ENCODE assay signal across 10 mouse cellular contexts in the genomic region with DNA sequence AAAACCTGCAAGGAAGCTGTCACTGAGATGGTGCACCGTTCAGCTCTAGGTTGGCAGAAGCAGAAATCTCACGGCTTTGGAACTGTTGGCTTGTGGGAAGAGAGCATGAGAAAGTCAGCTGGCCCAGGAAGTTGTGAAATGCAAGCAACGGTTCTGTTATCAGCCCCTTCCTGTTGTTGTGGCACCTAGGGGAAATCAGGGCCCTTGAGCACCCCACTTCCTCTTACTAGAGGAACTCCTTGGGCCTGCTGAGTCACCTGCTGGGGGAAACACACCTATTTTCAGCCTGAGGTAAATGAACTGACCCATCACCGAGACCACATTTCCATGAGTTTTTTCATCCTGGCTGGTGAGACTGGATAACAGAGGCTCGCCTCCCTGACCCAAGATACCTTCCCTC.
A peak's percentile ranks its signal among the peaks of the same experiment; 100 is the strongest.
DNase-seq lines count a peak whose midpoint lies in the region; ATAC-seq and TF ChIP-seq lines count a peak whose summit lies in the region.
"Had no signal": no experiment of that assay in that cellular context is flagged by ENCODE, and none has a peak within 500 bp of the region (broad histone marks: within the 10 kb centered on the region; RNA-seq: fewer than 3 reads in every experiment).

No protein-coding gene starts in this region.

- 0 out of 4 replicates have a peak overlapping the region, but pooled peaks of 1 of the 2 experiments have one; percentile 0 for H3K4me3 ChIP-seq in MEL (ENCODE audit: control insufficient read depth in 1 of 2, insufficient read depth in 1 of 2, low read depth in 2 of 2, low read length in 2 of 2)
- peak overlapping the region; percentile 48 for H3K4me3 ChIP-seq in thymus, adult 2 months (ENCODE audit: control insufficient read depth, insufficient read depth, low read length)
- H3K4me3 ChIP-seq: stomach, embryonic 15.5 days had no signal

- peak; percentile 91 for ATAC-seq in inflammation-experienced regulatory T-cells, adult 6 months
- ATAC-seq in megakaryocyte progenitor cell, adult 5-6 weeks (replicated peaks; ENCODE audit: poor library complexity) = peak; percentile 89

- H3K27ac ChIP-seq in MEL (ENCODE audit: control insufficient read depth, low read depth, low read length) = peak overlapping the region; percentile 33
- H3K27ac ChIP-seq in thymus, adult 2 months (ENCODE audit: control insufficient read depth, insufficient read depth, low read length) = peak overlapping the region; percentile 93
- H3K27ac ChIP-seq: hindbrain, embryonic 14.5 days; stomach, embryonic 15.5 days had no signal

- no peak for TF ChIP-seq RAD21 in MEL (IDR thresholded peaks at IDR 0.05; ENCODE audit: low read depth, low read length)

- no peaks in the 10 kb centered on the region for H3K9me3 ChIP-seq in MEL (replicated peaks; ENCODE audit: insufficient read depth, low read length)
- H3K9me3 ChIP-seq: stomach, embryonic 15.5 days had no signal

- no peak for TF ChIP-seq POLR2A in MEL (IDR thresholded peaks at IDR 0.05; ENCODE audit: control insufficient read depth in 1 of 2, insufficient read depth in 1 of 2, low read depth in 1 of 2, low read length in 2 of 2, poor library complexity in 1 of 2)
- peak; percentile 50; the same call in 1 of the 2 replicates for TF ChIP-seq POLR2A in thymus, adult 2 months (IDR thresholded peaks at IDR 0.05; ENCODE audit: control insufficient read depth, extremely low read depth, insufficient read depth, low read length, poor library complexity)

- no peaks in the 10 kb centered on the region for H3K79me2 ChIP-seq in MEL (ENCODE audit: control insufficient read depth, insufficient read depth, low read length, poor library complexity)

- intact Hi-C loops in gastrocnemius, postnatal 14 days (cut with DNase I; ENCODE audit: low total_unique reads) = no loop called here
- intact Hi-C loops in left cerebral cortex, postnatal 25 days (cut with DNase I) = no loop called here

- peaks cover 0 to 15% of the 10 kb centered on the region in 2 experiments; a peak in 2 of 4 replicates for H3K36me3 ChIP-seq in MEL (ENCODE audit: control insufficient read depth in 1 of 2, insufficient read depth in 2 of 2, low read length in 2 of 2)
- no peaks in the 10 kb centered on the region for H3K36me3 ChIP-seq in thymus, adult 2 months (ENCODE audit: control insufficient read depth, insufficient read depth, low read length)
- H3K36me3 ChIP-seq: stomach, embryonic 15.5 days had no signal

- no peak for TF ChIP-seq CTCF in MEL (IDR thresholded peaks at IDR 0.05 in 2 of 3, conservative IDR thresholded peaks at IDR 0.05 in 1 of 3; ENCODE audit: control insufficient read depth in 1 of 3, insufficient read depth in 1 of 3, low read depth in 2 of 3, low read length in 3 of 3, poor library complexity in 1 of 3, severe bottlenecking in 1 of 3)
- TF ChIP-seq CTCF in thymus, adult 2 months (IDR thresholded peaks at IDR 0.05; ENCODE audit: borderline replicate concordance, control insufficient read depth, extremely low read depth, insufficient read depth, low read length, poor library complexity) = no peak

- H3K27me3 ChIP-seq in MEL (ENCODE audit: control insufficient read depth in 1 of 2, insufficient read depth in 2 of 2, low read length in 2 of 2) = no peaks in the 10 kb centered on the region
- no peaks in the 10 kb centered on the region for H3K27me3 ChIP-seq in thymus, adult 2 months (ENCODE audit: control insufficient read depth, insufficient read depth, low read length)
- H3K27me3 ChIP-seq: stomach, embryonic 15.5 days had no signal

- H3K9ac ChIP-seq in MEL (ENCODE audit: control insufficient read depth, low read depth, low read length, poor library complexity, severe bottlenecking) = no peak overlapping the region
- H3K9ac ChIP-seq: hindbrain, embryonic 14.5 days; stomach, embryonic 15.5 days had no signal

- peaks cover 5 to 21% of the 10 kb centered on the region in 2 experiments for H3K4me1 ChIP-seq in MEL (ENCODE audit: control insufficient read depth in 1 of 2, insufficient read depth in 2 of 2, low read length in 2 of 2)
- peaks cover 44% of the 10 kb centered on the region for H3K4me1 ChIP-seq in thymus, adult 2 months (replicated peaks; ENCODE audit: control insufficient read depth, insufficient read depth, low read length)

- DNase-seq in MEL (ENCODE audit: low read depth, low spot score) (peak; percentile 93), MN1 (ENCODE audit: low spot score) (no peak)
- DNase-seq in thymus, adult 2 months = peak; percentile 77
- DNase-seq in gastrocnemius, postnatal 14 days = no peak
- no peak for DNase-seq in left cerebral cortex, postnatal 25 days (ENCODE audit: low spot score in 2 of 2)
- DNase-seq: embryo, embryonic 11 days had no signal

- WGBS in thymus, adult 2 months = 11% methylated on average over 5 of the region's 5 CpGs

- peak; percentile 99 for TF ChIP-seq EP300 in MEL (IDR thresholded peaks at IDR 0.05; ENCODE audit: low read depth in 1 of 2, low read length in 2 of 2)

TF ChIP-seq in MEL, 35 proteins besides CTCF, POLR2A, EP300 and RAD21:
- TF ChIP-seq UBTF (IDR thresholded peaks at IDR 0.05; ENCODE audit: borderline replicate concordance, insufficient read depth, low read depth, low read length) = no peak
- TF ChIP-seq CHD1 (IDR thresholded peaks at IDR 0.05; ENCODE audit: low read depth, low read length) = no peak
- no peak for TF ChIP-seq ZNF384 (IDR thresholded peaks at IDR 0.05; ENCODE audit: low read depth, low read length)
- TF ChIP-seq USF2 (IDR thresholded peaks at IDR 0.05; ENCODE audit: borderline replicate concordance in 1 of 2, insufficient read depth in 1 of 2, low read depth in 1 of 2, low read length in 2 of 2) = no peak
- TF ChIP-seq MAZ (IDR thresholded peaks at IDR 0.05; ENCODE audit: low read depth, low read length) = peak; percentile 45; the same call in 1 of the 2 replicates
- no peak for TF ChIP-seq NRF1 (IDR thresholded peaks at IDR 0.05; ENCODE audit: insufficient read depth, low read depth, low read length, poor library complexity, severe bottlenecking)
- 0 out of 2 replicates have a peak, but pooled peaks have one; percentile 27 for TF ChIP-seq MEF2A (IDR thresholded peaks at IDR 0.05; ENCODE audit: extremely low read depth, insufficient replicate concordance, low read depth, low read length, poor library complexity, severe bottlenecking)
- peak; percentile 63; the same call in 1 of the 2 replicates for TF ChIP-seq MAX (IDR thresholded peaks at IDR 0.05; ENCODE audit: low read length)
- TF ChIP-seq CHD2 (IDR thresholded peaks at IDR 0.05; ENCODE audit: low read length) = no peak
- TF ChIP-seq GABPA (IDR thresholded peaks at IDR 0.05; ENCODE audit: low read depth, low read length) = peak; percentile 74; the same call in 1 of the 2 replicates
- no peak for TF ChIP-seq MXI1 (IDR thresholded peaks at IDR 0.05; ENCODE audit: low read depth, low read length)
- TF ChIP-seq GATA1 (IDR thresholded peaks at IDR 0.05; ENCODE audit: low read depth, low read length) = peak; percentile 94
- TF ChIP-seq TBP (IDR thresholded peaks at IDR 0.05; ENCODE audit: low read depth, low read length) = no peak
- TF ChIP-seq USF1 (IDR thresholded peaks at IDR 0.05; ENCODE audit: low read depth, low read length) = peak; percentile 50
- peak; percentile 26; the same call in 1 of the 2 replicates for TF ChIP-seq NELFE (IDR thresholded peaks at IDR 0.05; ENCODE audit: low read depth, low read length)
- TF ChIP-seq KAT2A (conservative IDR thresholded peaks at IDR 0.05; ENCODE audit: low read depth, low read length) = no peak; the same call in 1 of the 2 replicates
- TF ChIP-seq POLR2AphosphoS2 (IDR thresholded peaks at IDR 0.05; ENCODE audit: low read length) = no peak
- peak; percentile 82 for TF ChIP-seq SIN3A (IDR thresholded peaks at IDR 0.05; ENCODE audit: low read length)
- no peak for TF ChIP-seq ZMIZ1 (IDR thresholded peaks at IDR 0.05; ENCODE audit: low read depth, low read length)
- TF ChIP-seq BHLHE40 (IDR thresholded peaks at IDR 0.05; ENCODE audit: borderline replicate concordance, low read depth, low read length) = peak; percentile 76
- TF ChIP-seq ETS1 (IDR thresholded peaks at IDR 0.05; ENCODE audit: low read depth, low read length) = peak; percentile 96
- peak; percentile 64 for TF ChIP-seq MYC (IDR thresholded peaks at IDR 0.05; ENCODE audit: low read depth, low read length)
- no peak for TF ChIP-seq ZKSCAN1 (IDR thresholded peaks at IDR 0.05; ENCODE audit: low read depth, low read length)
- TF ChIP-seq MAFK (IDR thresholded peaks at IDR 0.05; ENCODE audit: borderline replicate concordance, low read depth, low read length) = peak; percentile 71
- peak; percentile 79 for TF ChIP-seq ELF1 (IDR thresholded peaks at IDR 0.05; ENCODE audit: low read depth, low read length)
- no peak for TF ChIP-seq E2F4 (IDR thresholded peaks at IDR 0.05; ENCODE audit: borderline replicate concordance, low read depth, low read length)
- TF ChIP-seq RCOR1 (IDR thresholded peaks at IDR 0.05; ENCODE audit: low read depth, low read length) = peak; percentile 98
- peak; percentile 79; the same call in 1 of the 2 replicates for TF ChIP-seq JUND (IDR thresholded peaks at IDR 0.05; ENCODE audit: low read depth, low read length)
- TF ChIP-seq MYB (IDR thresholded peaks at IDR 0.05; ENCODE audit: low read depth, low read length) = peak; percentile 97
- TF ChIP-seq ZC3H11A (IDR thresholded peaks at IDR 0.05; ENCODE audit: low read depth, low read length) = no peak; the same call in 1 of the 2 replicates
- TF ChIP-seq HCFC1 (IDR thresholded peaks at IDR 0.05; ENCODE audit: low read depth, low read length) = peak; percentile 62
- peak; percentile 82 for TF ChIP-seq TAL1 (IDR thresholded peaks at IDR 0.05; ENCODE audit: low read length)
- no peak for TF ChIP-seq SMC3 (IDR thresholded peaks at IDR 0.05; ENCODE audit: low read depth, low read length)
- no peak for TF ChIP-seq POLR2AphosphoS5 (IDR thresholded peaks at IDR 0.05; ENCODE audit: borderline replicate concordance, low read depth, low read length)
- TF ChIP-seq TCF12 (IDR thresholded peaks at IDR 0.05; ENCODE audit: low read depth, low read length) = peak; percentile 91

Comparison
In these comparisons a context has a peak if more than half of its experiments do, and no peak if none do; other contexts are left out.
1. DNase-seq: peak in MEL (single experiment) and thymus, adult 2 months (single experiment); none in MN1 (single experiment), gastrocnemius, postnatal 14 days (single experiment) and left cerebral cortex, postnatal 25 days (0 of 2).